ENCODE assay signal across 7 mouse cellular contexts in genomic region chr9:15030771-15031170, GRCm38 (mm10). TPM values are rescaled to one million over a fixed set of nuclear protein-coding genes. Genes with fewer than 3 reads are reported as not detected.
DNase-seq lines count a peak whose midpoint lies in the region; ATAC-seq lines count a peak whose summit lies in the region.

No protein-coding gene starts in this region.

- H3K4me2 ChIP-seq in lung, embryonic 16.5 days (ENCODE audit: low read depth, low read length), result 0 out of 2 replicates have a peak overlapping the region, but pooled peaks have one; percentile 8

- DNase-seq in kidney, adult 11 months, result peak; percentile 7
- no peak for DNase-seq in kidney, adult 8-10 months
- peak; percentile 70 to 71 for DNase-seq in cerebellum, postnatal 36 days
- peak; percentile 49 to 56 for DNase-seq in gastrocnemius, postnatal 36 days
- no peak for DNase-seq in spleen, postnatal 36 days (ENCODE audit: low spot score in 2 of 2)
- no peak for DNase-seq in thymus, postnatal 4 days

- WGBS in lung, embryonic 16.5 days, result 38% methylated on average over 8 of the region's 8 CpGs

- H3K4me1 ChIP-seq in lung, embryonic 16.5 days (replicated peaks; ENCODE audit: control insufficient read depth, insufficient read depth, low read length), result peaks cover 12% of the 10 kb centered on the region

- H3K27ac ChIP-seq in lung, embryonic 16.5 days (ENCODE audit: low read length), result 0 out of 2 replicates have a peak overlapping the region, but pooled peaks have one; percentile 25

- H3K9ac ChIP-seq in lung, embryonic 16.5 days (ENCODE audit: low read length), result no peak overlapping the region

- no peaks in the 10 kb centered on the region for H3K36me3 ChIP-seq in lung, embryonic 16.5 days (ENCODE audit: control insufficient read depth, insufficient read depth, low read length)

- H3K27me3 ChIP-seq in lung, embryonic 16.5 days (ENCODE audit: control insufficient read depth, insufficient read depth, low read depth, low read length), result no peaks in the 10 kb centered on the region

- H3K9me3 ChIP-seq in lung, embryonic 16.5 days (ENCODE audit: control insufficient read depth, low read length), result no peaks in the 10 kb centered on the region

- H3K4me3 ChIP-seq in lung, embryonic 16.5 days (ENCODE audit: low read length), result no peak overlapping the region

- intact Hi-C loops in gastrocnemius, postnatal 36 days (cut with DNase I), result no loop called here

- ATAC-seq in lung, embryonic 16.5 days (ENCODE audit: low read depth), result peak; percentile 84

RNA-seq across cellular contexts. Expression of gene Panx1, which starts 14.5 kb away (rescaled TPM):
- 10 to 100 TPM; 31.2 to 39.3 TPM for total RNA-seq in gastrocnemius, postnatal 36 days (2021)
- 23.0 and 27.3 TPM in 2 replicates for polyA plus RNA-seq in lung, embryonic 16.5 days (2015; fragmentation: Nextera tagmentation; extraction: Ambion mirVana)

Comparison
In these comparisons a context has a peak if more than half of its experiments do, and no peak if none do; other contexts are left out.
1. DNase-seq: peak in kidney, adult 11 months (single experiment), cerebellum, postnatal 36 days (2 of 2) and gastrocnemius, postnatal 36 days (2 of 2); none in kidney, adult 8-10 months (0 of 2), spleen, postnatal 36 days (0 of 2) and thymus, postnatal 4 days (single experiment).